Mouse (Mus musculus) testis, postnatal 14 days (tissue): Measurements from ENCODE around the gene Vmn1r5.
A peak's percentile ranks its signal among the peaks of the same experiment; 100 is the strongest.
"Not testable (repeated sequence)": the region's sequence is repeated elsewhere in the genome, so short reads cannot be mapped to it uniquely, and the experiment has no call there.

ENCODE experiments used
- DNase-seq: peaks from one replicate; pipeline ENCODE4 v3.0.0; 2021; ENCODE audit warnings: low spot score

Vmn1r5 gene

DNA sequence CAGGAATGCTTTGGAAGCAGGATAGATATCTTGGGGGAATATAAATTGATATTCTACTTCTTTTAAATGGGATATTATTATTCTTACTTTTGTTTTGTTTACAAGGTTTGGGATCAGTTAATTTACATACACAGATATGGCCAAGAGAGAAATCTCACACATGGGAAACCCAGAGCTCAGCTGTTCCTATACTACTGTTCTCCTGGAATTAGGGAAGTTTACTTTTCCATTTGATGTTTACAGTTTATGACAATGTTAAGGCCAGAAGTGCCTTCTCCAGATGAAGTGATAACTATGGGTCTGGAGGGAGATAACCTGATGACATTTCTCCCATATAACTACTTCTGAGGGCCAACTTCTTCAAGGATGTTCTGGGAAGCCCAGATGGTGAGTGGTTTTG is at the start of gene Vmn1r5:
TSS of gene Vmn1r5 (plus strand) at position 301 of the 400 bp plus-strand sequence.
- DNase-seq, result no peak

DNA sequence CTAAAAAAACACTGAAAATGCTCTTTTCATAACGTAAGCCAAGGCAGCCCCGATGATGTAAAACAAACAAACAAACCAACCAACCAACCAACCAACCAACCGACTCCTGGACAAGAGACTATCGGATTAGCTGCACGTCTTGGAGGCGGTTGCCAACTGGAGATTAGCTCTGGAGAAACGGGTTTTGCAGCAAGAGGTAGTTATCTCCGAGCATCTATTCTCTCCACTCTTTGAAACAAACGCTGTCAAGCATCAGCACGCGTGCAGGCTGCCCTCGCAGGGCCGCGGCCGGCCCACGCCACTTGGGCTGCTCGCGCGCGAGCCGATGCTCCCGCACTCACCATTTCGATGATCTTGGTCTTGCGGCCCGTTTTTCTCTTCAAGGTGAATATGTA is 46.7 kb upstream of the Vmn1r5 start:
- no peak for DNase-seq

DNA sequence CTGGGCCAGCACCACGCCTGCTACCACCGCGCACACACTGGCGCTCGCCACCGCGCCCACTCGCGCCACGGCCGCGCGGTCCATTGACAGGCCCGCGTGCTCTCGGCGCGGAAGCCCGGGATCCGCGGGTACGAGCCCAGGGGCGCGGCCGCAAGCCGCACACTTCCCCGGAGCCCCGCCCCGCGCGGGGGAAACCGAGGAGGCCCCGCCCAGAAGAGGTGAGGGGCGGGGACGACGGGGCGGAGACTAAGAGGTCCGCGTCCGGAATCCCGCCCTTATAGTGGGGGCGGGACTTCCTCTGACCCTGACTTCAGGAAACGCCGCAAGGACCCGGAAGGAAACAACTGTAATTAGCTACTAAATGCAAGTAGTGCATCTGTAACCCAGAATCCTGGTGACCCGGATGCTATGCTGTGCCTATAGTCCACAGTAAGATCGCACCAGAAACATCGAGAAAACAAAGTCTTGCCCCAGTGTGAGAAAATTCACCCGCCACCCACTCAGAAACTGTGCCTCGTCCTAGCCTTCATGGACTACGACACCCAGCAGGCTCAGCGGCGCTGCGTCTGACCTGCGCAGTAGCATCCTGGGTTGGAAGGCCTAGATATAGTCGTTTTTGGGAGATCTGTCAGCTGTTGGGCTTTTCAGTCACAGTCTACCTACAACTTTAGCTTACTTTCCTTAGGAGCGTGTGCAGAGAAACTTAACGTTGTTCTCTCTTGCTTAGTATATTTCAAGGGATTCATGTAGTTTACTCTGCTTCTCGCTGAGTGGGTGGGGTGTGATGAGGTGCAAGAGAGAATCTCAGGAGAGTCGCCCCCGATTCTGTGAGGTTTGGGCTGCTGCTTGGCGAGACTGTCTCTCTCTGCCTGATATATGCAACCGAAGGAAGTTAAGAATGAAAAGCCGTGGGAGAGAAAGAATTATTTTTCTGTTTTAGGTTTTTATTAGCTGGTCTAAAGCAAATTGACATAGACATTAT is 46.1 kb upstream of the Vmn1r5 start, which contains the start of the genes Nt5c3 and Vmn1r4:
TSS of gene Nt5c3 (minus strand) at position 207 of the 982 bp plus-strand sequence.
TSS of gene Vmn1r4 (plus strand) at position 290 of the 982 bp plus-strand sequence.
- peak; percentile 92 for DNase-seq

DNA sequence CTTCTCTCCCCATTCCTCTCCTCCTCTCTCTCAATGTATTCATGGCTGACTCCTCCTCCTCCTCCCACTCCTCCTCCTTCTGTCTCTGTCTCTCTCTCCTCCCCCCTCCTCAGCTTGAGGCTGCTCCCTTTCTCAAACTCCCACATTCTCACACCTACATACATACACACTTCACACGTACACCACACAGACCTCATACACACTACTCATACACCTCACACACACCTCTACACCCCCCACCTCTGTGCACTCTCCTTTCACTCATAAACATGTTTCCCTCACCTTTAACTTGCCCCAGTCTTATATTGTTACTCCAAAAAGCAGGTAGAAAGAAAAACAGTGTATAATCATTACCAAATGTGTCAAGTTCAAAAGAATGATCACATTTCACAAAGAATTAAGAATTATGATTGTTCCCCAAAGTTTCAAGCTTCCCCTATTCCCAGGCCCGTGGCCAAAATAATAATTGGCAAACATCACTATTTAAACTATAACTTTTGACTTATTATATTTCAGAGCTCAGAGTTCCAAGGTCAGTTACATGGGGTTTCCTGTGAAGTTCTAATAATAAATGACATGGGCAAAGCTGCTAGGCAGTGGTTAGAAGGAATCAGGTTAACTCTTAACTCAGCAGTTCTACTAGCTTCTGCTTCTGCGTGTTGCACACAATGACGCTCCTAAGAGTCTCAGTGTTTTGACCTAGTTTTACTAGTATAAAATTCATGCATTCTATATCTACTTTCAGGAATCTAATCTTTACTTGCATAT is 38.2 kb upstream of the Vmn1r5 start:
- no peak for DNase-seq

DNA sequence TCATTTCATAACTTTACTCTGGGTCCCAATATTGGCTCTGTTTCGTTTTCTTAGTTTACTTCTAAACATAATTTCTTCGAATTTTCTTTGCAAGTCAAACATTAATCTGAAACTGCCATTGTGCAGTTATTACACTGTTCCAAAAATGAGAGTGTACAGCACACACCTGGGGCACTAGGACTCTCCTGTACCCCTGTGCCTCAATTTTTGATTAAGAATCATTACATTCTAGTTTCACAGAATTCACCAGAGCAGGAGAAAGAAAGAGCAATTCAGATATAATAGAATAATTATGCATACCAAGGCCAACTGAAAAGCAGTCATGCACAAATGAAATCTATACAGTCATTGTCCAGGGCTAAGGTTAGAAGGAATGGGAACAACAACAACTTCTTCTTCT is 37.6 kb upstream of the Vmn1r5 start:
- no peak for DNase-seq

DNA sequence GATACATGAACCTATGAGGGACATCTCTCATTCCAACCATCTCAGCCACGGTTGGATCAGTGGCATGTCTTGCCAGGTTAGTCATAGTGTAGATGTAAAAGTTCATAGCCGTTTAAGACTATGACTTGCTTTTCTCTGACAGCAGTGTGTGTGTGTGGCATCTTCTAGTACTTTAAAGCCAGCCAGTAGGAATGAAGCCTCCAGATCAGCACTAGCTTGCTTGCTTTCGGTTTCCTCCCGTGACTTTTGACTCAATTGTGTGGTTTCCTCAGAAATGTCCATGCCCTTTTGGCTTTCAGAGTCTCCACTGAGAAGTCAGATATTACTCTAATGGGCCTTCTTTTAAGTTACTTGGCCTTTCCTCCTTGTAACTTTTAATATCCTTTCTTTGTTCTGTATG is 35.7 kb upstream of the Vmn1r5 start:
- DNase-seq, result no peak

DNA sequence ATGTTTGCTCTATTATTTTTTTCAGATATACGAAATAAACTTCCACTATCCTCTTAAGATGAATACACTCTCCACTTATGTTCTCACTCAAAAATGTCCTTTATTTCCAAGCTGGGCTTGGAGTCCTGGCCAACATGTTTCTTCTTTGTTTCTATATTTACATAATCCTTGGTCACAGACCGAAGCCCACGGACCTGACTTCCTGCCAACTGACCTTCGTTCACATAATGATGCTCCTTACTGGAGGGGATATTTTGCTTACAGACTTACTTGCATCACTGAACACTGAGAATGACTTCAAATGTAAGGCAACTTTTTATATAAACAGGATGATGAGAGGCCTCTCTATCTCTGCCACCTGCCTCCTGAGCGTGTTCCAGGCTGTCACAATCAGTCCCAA is 13.6 kb upstream of the Vmn1r5 start:
- no peak for DNase-seq

DNA sequence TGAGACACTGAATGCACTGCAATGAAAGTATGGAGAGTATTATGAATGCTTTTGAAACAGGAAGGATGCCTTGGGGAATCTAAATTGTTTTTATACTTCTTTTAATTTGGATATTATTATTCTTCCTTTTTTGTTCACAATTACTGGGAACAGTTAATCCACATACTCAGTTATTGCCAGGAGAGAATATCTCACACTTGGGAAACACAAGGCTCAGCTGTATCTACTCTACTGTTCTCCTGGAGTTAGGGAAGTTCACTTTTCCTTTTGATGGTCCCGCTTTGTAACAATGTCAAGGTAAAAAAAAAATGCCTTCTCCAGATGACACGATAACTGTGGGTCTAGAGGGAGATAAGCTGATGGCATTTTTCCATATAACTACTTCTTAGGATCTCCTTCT is 26.9 kb downstream of the Vmn1r5 start, which contains the start of gene Vmn1r6:
TSS of gene Vmn1r6 (plus strand) at position 301 of the 400 bp plus-strand sequence.
- no peak for DNase-seq

DNA sequence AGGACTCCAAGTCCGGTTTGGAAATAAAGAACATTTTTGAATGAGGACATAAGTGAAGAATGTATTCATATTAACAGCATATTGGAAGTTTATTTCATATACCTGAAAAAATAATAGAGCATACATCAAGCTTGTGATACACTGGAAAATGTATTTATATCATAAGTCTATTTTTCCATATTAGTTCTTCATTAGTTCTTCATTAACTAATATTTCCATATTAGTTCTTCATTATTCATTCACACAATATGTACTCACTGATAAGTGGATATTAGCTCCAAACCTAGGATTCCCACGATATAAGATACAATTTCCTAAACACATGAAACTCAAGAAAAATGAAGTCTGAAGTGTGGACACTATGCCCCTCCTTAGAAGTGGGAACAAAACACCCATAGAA is 55.2 kb downstream of the Vmn1r5 start, which contains the start of gene Vmn1r7:
TSS of gene Vmn1r7 (minus strand) at position 101 of the 400 bp plus-strand sequence.
- DNase-seq, result not testable (repeated sequence)

DNA sequence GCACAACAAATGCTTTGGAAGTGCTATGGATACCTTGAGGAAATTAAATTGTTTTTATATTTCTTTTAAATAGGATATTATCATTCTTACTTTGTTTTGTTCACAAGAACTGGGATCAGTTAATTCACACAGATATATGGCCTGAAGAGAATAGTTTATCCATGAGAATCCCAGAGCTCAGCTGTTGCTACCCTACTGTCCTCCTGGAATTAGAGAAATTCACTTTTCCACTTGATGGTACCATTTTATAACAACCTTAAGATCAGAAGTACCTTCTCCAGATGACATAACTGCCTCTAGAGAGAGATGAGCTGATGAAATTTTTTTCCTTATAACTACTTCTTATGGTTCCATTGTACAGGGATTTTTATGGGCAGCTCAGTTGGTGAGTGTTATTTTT is 61.9 kb downstream of the Vmn1r5 start, which contains the start of gene Vmn1r8:
TSS of gene Vmn1r8 (plus strand) at position 301 of the 400 bp plus-strand sequence.
- no peak for DNase-seq

DNA sequence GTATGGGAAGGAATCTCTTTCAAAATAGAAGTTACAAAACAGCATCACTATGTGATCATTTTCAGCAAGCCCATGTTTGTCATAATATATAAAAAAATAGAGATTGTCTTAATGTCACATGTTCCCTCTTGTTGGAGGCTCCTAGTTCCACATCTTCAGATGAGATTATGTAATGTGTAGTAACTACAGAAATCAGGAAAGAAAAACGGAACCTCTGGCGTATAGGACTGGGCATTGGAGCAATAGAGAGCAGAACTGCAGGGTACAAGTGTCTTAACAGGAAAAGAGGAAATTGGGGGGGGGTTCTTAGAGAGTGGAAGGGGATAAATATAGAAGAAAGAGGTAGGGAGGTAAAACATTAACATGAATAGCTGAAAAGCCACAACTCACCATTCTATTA is 64.6 kb downstream of the Vmn1r5 start:
- DNase-seq, result no peak
